Mouse (Mus musculus) liver, embryonic 16.5 days (tissue): ENCODE measurements around the gene Slc7a10. TPM values are rescaled to one million over a fixed set of nuclear protein-coding genes. Genes with fewer than 3 reads are reported as not detected.

Source experiments
- ATAC-seq: fragments of 200-750 bp; cut with Nextera tagmentation; 2 replicates; pipeline ENCODE4 v1.8.0; 2017; ENCODE audit warnings: low read depth, mild to moderate bottlenecking, moderate number of reproducible peaks, moderate library complexity
- H3K27ac ChIP-seq: fragments of 300-500 bp; sonication (generic); 2 replicates; pipeline ENCODE4 v1.5.1; 2014; ENCODE audit warnings: mild to moderate bottlenecking, low read length
- H3K27me3 ChIP-seq: fragments of 300-500 bp; sonication (generic); 2 replicates; pipeline ENCODE4 v1.6.1; 2014; ENCODE audit warnings: low read depth, low read length, mixed read lengths; ENCODE audit not compliant: control insufficient read depth, insufficient read depth
- H3K36me3 ChIP-seq: fragments of 300-500 bp; sonication (generic); 2 replicates; pipeline ENCODE4 v1.6.1; 2014; ENCODE audit warnings: mild to moderate bottlenecking; ENCODE audit not compliant: control insufficient read depth, insufficient read depth
- H3K4me1 ChIP-seq: fragments of 300-500 bp; sonication (generic); 2 replicates; pipeline ENCODE4 v1.6.1; 2014; ENCODE audit warnings: low read depth, low read length, mixed read lengths; ENCODE audit not compliant: control insufficient read depth
- H3K4me2 ChIP-seq: fragments of 300-500 bp; sonication (generic); 2 replicates; pipeline ENCODE4 v1.6.1; 2014; ENCODE audit warnings: low read depth, low read length, mixed read lengths
- H3K4me3 ChIP-seq: fragments of 300-500 bp; sonication (generic); 2 replicates; pipeline ENCODE4 v1.5.1; 2014; ENCODE audit warnings: low read depth, mild to moderate bottlenecking, low read length
- H3K9ac ChIP-seq: fragments of 300-500 bp; sonication (generic); 2 replicates; pipeline ENCODE4 v1.6.1; 2014; ENCODE audit warnings: low read depth, low read length
- H3K9me3 ChIP-seq: fragments of 300-500 bp; sonication (generic); replicated peaks from 2 replicates; pipeline ENCODE4 v1.6.1; 2016; ENCODE audit warnings: low read length; ENCODE audit not compliant: control insufficient read depth
- WGBS: fragments of 180-500 bp; shearing (Covaris S2); extraction: QIAGEN DNeasy Blood & Tissue Kit; methylation state at CpG from one replicate; pipeline ENCODE4 v1.1.7; 2014; ENCODE audit not compliant: insufficient replicate concordance; 5-methylcytosine and 5-hydroxymethylcytosine counted together
- polyA plus RNA-seq: library from polyadenylated mRNA; unstranded; fragments of >200 nt; fragmentation: Nextera tagmentation; extraction: Ambion mirVana; gene quantifications from 2 replicates; pipeline ENCODE4 v1.2.1, GENCODE M21; 2015

The Slc7a10 gene
- polyA plus RNA-seq: 0.50 and 0.64 TPM in 2 replicates

GRCm38 (mm10) chr7:35185889-35186569 is at the start of gene Slc7a10:
Gene Slc7a10 (plus strand): TSS chr7:35186385.
- 3% methylated on average over 40 of the region's 43 CpGs for WGBS
- peaks cover 3% of the 10 kb centered on the region for H3K9me3 ChIP-seq
- peaks cover 36% of the 10 kb centered on the region for H3K27me3 ChIP-seq
- ATAC-seq: no peak
- H3K4me2 ChIP-seq: peak within 1 kb of the TSS; percentile 31
- no peaks in the 10 kb centered on the region for H3K36me3 ChIP-seq
- H3K4me1 ChIP-seq: no peaks in the 10 kb centered on the region; the same call in 1 of the 2 replicates
- H3K27ac ChIP-seq: no peak within 1 kb of the TSS
- H3K4me3 ChIP-seq: peak within 1 kb of the TSS; percentile 13; the same call in 1 of the 2 replicates
- no peak within 1 kb of the TSS for H3K9ac ChIP-seq

- Histone ChIP-seq H3K9ac (no peak overlapping the region), H3K27me3 (no peaks in the 10 kb centered on the region), H3K4me1 (peaks cover 5% of the 10 kb centered on the region), H3K9me3 (no peaks in the 10 kb centered on the region), H3K36me3 (no peaks in the 10 kb centered on the region), H3K4me3 (no peak overlapping the region), H3K27ac (no peak overlapping the region), H3K4me2 (no peak overlapping the region)
- ATAC-seq: no peak
- 55% methylated on average over 1 of the region's 1 CpGs for WGBS
Observed at GRCm38 (mm10) chr7:35137524-35137923, 48.7 kb upstream of the Slc7a10 start.

- 43% methylated on average over 4 of the region's 4 CpGs for WGBS
- no peak overlapping the region for H3K9ac ChIP-seq
- H3K4me1 ChIP-seq: peaks cover 5% of the 10 kb centered on the region
- H3K36me3 ChIP-seq: no peaks in the 10 kb centered on the region
- ATAC-seq: no peak
- H3K4me2 ChIP-seq: no peak overlapping the region
- H3K27ac ChIP-seq: no peak overlapping the region
- H3K9me3 ChIP-seq: no peaks in the 10 kb centered on the region
- H3K27me3 ChIP-seq: no peaks in the 10 kb centered on the region
- H3K4me3 ChIP-seq: no peak overlapping the region
Observed at GRCm38 (mm10) chr7:35138481-35138880, 47.7 kb upstream of the Slc7a10 start.

GRCm38 (mm10) chr7:35139880-35140279 is 46.3 kb upstream of the Slc7a10 start:
- Histone ChIP-seq H3K27me3 (no peaks in the 10 kb centered on the region), H3K4me1 (peaks cover 9% of the 10 kb centered on the region), H3K9ac (no peak overlapping the region), H3K9me3 (no peaks in the 10 kb centered on the region), H3K27ac (no peak overlapping the region), H3K4me3 (no peak overlapping the region), H3K4me2 (no peak overlapping the region), H3K36me3 (no peaks in the 10 kb centered on the region)
- 36% methylated on average over 5 of the region's 5 CpGs for WGBS
- ATAC-seq: no peak

GRCm38 (mm10) chr7:35141519-35141918 is 44.7 kb upstream of the Slc7a10 start:
- WGBS: 51% methylated on average over 5 of the region's 5 CpGs
- peaks cover 13% of the 10 kb centered on the region for H3K4me1 ChIP-seq
- H3K9me3 ChIP-seq: no peaks in the 10 kb centered on the region
- H3K27ac ChIP-seq: no peak overlapping the region
- H3K27me3 ChIP-seq: no peaks in the 10 kb centered on the region
- ATAC-seq: no peak
- no peak overlapping the region for H3K4me2 ChIP-seq
- no peak overlapping the region for H3K9ac ChIP-seq
- no peak overlapping the region for H3K4me3 ChIP-seq
- H3K36me3 ChIP-seq: no peaks in the 10 kb centered on the region

- 63% methylated on average over 8 of the region's 8 CpGs for WGBS
- Histone ChIP-seq H3K27ac (no peak overlapping the region), H3K9ac (no peak overlapping the region), H3K4me3 (no peak overlapping the region), H3K27me3 (no peaks in the 10 kb centered on the region), H3K36me3 (no peaks in the 10 kb centered on the region), H3K4me2 (no peak overlapping the region), H3K4me1 (peaks cover 13% of the 10 kb centered on the region), H3K9me3 (no peaks in the 10 kb centered on the region)
- no peak for ATAC-seq
Observed at GRCm38 (mm10) chr7:35142522-35142921, 43.7 kb upstream of the Slc7a10 start.

GRCm38 (mm10) chr7:35143864-35144618 is 42.1 kb upstream of the Slc7a10 start:
- H3K9ac ChIP-seq: no peak overlapping the region
- peak overlapping the region; percentile 81 for H3K27ac ChIP-seq
- peak; percentile 95 for ATAC-seq
- 35% methylated on average over 6 of the region's 6 CpGs for WGBS
- H3K4me1 ChIP-seq: peaks cover 13% of the 10 kb centered on the region
- no peaks in the 10 kb centered on the region for H3K9me3 ChIP-seq
- H3K4me3 ChIP-seq: no peak overlapping the region
- no peaks in the 10 kb centered on the region for H3K27me3 ChIP-seq
- H3K4me2 ChIP-seq: no peak overlapping the region
- H3K36me3 ChIP-seq: no peaks in the 10 kb centered on the region

GRCm38 (mm10) chr7:35145068-35145467 is 41.1 kb upstream of the Slc7a10 start:
- WGBS: 32% methylated on average over 9 of the region's 9 CpGs
- H3K4me3 ChIP-seq: no peak overlapping the region
- H3K27me3 ChIP-seq: no peaks in the 10 kb centered on the region
- H3K4me2 ChIP-seq: no peak overlapping the region
- H3K9ac ChIP-seq: no peak overlapping the region
- peak overlapping the region; percentile 81 for H3K27ac ChIP-seq
- ATAC-seq: no peak
- H3K36me3 ChIP-seq: no peaks in the 10 kb centered on the region
- no peaks in the 10 kb centered on the region for H3K9me3 ChIP-seq
- peaks cover 19% of the 10 kb centered on the region for H3K4me1 ChIP-seq

GRCm38 (mm10) chr7:35146269-35146668 is 39.9 kb upstream of the Slc7a10 start:
- H3K4me1 ChIP-seq: peaks cover 18% of the 10 kb centered on the region
- ATAC-seq: no peak
- H3K9ac ChIP-seq: no peak overlapping the region
- 66% methylated on average over 10 of the region's 10 CpGs for WGBS
- no peaks in the 10 kb centered on the region for H3K36me3 ChIP-seq
- no peak overlapping the region for H3K4me2 ChIP-seq
- H3K27ac ChIP-seq: peak overlapping the region; percentile 26
- no peaks in the 10 kb centered on the region for H3K9me3 ChIP-seq
- H3K4me3 ChIP-seq: no peak overlapping the region
- no peaks in the 10 kb centered on the region for H3K27me3 ChIP-seq
